Mouse (Mus musculus) gastrocnemius, postnatal 25 days (tissue): Measurements from ENCODE around the gene Adamts13. TPM values are rescaled to one million over a fixed set of nuclear protein-coding genes. Genes with fewer than 3 reads are reported as not detected.

ENCODE experiments used
- DNase-seq: peaks from one replicate; pipeline ENCODE4 v3.0.0; 2022
- total RNA-seq, 2 experiments: library from RNA; stranded (reverse); gene quantifications; 1 replicate in 1 of 2; 2 replicates in 1 of 2; pipeline ENCODE4 v1.2.3; 2021

Adamts13 gene
- total RNA-seq, 2 experiments from 2014 or later = not detected

DNA sequence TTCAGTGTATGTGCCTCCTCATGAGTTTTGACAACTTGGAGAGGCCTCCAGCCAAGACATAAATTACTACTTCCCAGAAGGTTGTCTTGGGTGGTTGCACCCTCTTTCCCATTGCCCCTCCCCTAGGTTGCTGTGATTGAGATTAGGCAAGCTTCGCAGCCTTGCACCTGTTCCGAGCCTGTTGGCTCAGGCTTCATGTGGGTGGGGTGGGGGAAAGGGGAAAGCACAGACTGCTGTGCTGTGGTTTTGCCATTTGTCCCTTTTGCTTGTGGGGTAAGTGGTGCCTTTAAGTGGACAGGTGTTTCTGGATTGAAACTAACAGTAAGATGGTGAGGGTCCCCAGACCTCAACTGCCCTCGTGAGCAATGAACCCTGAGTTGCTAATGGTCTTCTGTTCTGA, 62.8 kb downstream of the Adamts13 start:
- no peak for DNase-seq

DNA sequence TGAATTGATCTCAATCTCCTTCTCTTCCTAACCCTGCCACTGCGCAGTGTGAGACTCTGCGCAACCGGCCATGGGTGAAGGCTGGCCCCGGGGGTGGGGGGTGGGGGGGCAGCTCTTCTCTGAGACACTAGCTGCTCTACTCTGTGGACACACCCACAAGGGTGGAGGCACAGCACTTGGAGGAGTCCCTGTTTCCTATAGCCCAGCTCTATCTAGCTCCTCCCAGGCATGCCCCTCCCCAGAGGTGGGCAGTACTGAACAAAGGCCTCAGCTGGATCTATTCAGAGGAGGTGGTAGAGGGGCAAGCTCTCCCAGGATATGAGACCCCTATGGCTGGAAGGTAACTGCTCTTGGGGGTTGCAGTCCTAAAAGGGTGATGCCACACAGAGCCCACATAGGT, 63.8 kb downstream of the Adamts13 start:
- DNase-seq = no peak

DNA sequence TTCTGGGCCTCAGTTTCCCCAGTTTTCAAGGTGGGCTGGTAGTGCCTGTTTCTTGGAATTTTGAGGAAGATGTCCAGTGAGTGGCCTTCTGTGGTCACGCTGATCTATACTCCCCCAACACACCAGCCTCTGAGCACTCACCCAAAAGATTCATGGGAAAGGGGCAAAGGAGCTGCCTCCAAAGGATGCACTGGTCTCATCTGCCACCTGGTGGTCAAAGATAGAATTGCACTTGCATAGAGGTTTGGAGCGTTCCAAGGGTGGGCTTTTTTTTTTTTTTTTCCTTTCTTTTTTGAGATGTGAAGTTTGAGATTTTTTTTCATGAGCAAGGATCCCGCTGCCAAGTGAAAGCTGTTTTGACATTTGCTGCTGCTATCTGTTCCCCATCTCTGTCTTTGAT, 65.4 kb downstream of the Adamts13 start:
- peak; percentile 32 for DNase-seq

DNA sequence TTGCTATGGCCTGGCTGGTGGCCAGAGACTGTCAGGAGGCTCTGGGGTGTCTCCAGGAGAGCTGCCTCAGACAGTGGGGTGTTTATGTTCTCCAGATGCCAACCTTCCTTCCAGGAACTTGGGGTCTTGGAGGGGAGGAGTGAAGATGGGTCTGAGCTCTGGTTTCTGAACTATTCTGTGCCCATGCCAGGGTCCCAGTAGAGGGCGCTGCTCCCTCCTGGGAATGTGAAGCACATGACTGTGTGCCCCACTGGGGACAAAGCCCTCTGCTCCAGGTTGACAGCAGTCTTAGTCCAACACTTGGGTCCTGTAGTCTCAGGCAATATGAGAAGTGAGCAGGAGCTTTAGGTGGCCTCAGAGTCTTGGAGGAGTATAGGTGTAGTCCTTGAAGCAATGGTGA, 66.1 kb downstream of the Adamts13 start:
- no peak for DNase-seq

DNA sequence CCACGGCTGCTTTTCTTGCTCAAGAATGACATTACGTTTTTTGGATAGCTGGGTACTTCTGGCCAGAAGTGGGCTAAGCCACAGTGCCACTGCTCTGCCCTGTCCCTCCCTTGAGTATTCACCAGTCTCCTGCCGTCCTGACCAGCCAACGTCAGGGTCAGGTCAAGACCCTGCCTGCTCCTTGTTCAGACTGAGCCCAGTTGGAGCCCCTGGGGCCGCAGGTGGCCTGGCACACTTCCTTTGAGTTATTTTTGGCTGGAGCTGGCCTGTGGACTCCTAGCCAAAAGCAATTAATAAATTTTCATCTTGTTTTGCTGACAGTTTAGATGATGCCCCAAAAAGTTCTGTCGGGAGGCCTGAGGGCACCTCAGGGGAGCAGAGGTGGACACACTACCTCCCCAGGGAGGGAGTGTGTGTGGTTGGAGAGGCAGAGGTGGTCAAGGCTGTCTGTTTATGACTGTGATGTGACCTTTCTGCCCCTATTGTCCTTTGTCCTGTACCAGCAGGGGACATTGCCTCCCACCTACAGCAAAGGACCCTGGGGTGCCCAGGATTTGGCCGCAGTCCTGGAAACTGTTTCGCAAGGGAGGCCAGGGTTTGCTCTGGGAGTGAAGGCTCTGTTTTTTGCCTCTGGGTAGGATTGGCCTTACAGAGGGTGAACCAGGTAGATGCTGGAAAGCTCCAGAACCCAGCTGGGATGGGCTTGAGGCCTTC, 69.1 kb downstream of the Adamts13 start:
- DNase-seq = no peak

DNA sequence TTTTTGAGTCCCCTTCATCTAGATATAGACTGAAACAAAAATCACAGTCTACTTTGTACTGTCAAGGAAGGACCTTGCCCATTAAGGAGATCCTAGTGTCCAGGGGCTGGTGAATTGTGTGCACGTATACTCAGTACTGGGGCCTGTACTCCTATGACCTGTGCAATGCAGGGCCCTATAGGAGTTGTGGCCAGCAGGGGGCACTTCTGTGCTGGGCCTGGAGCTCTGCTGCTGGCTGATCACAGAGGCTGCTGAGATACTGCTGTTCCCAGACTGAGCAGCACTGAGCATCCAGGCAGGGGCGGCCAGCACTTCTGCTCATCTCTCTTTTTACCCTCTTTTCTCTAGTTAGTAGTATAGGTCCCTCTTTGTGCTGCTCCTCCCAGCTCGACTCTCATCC, 70.2 kb downstream of the Adamts13 start:
- peak; percentile 78 for DNase-seq

DNA sequence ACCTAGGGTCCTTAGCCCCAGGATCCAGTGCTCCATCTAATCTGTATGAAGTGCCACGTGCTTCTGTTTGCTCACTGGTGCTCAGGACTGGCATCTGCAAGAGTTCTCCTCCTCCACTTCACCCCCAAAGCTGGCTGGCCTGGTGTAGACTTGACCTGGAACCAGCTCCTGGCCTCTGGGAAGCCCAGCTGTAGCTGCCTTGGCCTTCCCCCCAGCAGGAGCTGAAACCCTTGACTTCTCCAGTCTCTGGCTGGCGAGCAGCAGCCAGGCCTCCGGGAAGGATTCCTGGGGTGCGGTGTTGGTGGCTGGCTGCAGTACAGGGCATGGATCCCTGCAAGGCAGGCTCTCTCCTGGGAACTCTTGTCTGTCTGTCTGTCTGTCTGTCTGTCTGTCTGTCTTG, 71.0 kb downstream of the Adamts13 start:
- peak; percentile 70 for DNase-seq

DNA sequence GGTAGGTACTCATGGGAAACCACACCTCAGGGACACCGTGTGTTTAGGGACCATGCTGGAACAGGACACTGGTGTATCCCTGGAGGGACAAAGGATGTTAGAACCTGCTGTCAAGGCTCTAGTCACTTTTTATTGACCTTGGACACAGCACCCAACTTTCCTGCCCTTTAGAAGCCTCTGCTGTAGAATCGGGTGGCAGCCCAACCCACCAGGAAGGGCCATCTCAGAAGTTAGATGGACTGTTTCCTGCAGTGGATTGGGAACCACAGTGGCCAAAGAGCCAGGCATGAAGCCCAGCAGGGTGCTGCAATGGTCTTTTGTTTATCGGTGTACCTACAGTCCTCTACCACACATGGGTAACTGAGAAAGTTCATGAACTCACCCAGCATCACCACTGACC, 71.4 kb downstream of the Adamts13 start:
- no peak for DNase-seq

DNA sequence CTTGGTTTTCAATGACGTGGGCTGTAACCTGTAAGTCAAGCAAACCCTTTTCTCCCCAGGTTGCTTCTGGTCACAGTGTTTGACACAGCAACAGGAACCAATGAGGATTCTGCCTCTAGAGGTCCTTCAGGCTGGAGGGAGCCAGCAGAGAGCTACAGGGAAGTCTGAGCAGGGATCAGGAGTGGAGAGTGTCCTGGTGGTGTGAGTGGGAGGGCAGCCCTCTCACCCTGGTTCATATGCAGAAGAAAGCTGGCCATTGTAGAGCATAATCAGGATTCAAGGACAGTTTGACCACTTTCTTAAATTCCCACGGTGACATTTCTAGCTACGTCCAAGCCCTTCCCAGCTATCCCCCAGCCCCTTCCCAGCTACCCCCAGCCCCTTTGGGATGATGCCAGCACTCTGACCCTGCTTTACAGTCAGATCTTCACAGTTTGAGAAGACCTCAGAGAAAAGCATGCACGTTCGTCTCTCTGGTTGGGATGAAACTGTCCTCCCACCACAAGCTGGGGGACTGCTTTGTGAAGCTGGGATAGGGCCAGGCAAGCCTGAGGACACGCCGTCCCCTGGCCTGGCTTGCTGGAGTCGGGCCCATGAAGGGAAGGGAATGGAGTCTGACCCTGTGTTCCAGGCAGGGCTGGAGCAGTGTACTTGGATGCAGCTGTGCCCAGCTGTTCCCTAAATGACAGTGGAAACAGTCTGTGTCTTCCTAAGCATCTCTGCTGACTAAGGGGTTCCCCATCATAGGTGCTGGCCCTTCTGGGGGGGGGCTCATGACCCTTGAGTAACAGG, 73.0 kb downstream of the Adamts13 start:
- peak; percentile 88 for DNase-seq

DNA sequence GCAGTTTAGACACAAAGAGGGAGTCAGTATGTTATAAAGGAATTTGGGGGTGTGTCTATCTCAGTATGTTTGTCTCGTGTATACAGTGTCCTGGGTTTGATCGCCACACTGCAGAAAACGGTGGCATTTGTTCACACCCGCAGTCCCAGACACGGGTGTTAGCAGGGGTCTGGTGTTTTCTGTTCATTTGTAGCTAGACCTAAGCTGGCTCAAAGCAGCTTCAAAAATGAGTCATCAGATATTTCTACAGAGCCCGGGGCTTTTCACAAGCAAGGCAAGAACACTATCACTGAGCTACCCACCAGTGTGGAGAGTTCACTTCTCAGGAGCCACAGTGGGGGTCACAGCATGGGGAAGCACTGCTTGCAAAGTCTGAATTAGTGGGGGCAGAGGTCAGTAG, 76.2 kb downstream of the Adamts13 start:
- no peak for DNase-seq

DNA sequence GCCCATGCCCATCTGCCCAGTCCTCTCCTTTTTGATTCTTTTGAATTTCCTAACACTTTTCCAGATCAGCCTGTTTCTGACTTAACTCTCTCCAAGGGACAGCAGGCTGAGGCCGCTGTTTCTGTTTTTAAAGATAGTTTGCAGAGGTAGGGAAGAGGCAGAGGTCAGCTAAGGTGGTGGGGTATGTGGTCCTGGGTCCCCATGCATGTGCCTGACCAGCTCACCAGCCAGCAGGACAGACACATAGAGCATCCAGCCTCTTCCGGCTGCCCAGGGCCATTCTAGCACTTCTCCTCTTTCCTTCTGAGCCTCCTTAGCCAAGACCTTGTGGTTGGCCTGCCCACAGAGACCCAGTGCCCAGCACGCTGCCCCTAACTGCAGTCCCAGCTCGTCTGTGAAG, 85.0 kb downstream of the Adamts13 start:
- no peak for DNase-seq

DNA sequence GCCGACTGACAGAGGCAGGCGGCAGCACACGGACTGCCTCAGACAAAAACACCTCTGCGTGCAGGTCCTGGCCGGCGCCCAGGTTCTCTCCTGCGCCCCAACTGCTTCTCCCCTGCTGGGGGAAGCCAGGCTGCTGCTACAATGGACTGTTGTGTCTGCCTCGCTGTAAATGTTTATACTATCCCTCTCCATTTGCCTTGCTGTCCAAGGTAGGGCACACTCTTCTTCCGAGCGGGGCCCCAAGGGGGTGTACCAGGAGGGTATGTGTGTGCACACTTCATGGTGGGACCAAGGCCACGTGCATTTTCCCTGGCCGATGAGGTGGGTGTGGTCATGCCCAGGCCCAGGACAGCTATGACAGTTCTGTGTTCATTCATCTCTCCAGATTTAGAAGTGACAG, 85.5 kb downstream of the Adamts13 start:
- DNase-seq = no peak

DNA sequence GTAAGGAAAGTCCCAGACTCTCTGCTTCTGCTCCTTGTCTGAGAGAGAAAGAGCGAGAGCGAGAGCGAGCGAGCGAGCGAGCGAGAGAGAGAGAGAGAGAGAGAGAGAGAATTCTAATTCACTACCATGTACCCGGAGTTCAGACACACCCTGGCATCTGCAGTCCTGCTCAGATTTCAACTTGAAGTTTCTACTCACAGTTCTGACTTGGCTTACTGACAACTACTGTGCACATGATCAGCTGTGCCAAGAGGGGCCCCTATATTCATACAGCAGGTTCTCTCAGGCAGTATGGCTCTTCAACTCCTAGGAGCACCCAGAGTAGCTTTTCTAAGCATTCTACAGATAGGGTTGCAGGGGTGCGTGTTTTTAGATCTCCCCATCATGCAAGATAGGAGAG, 86.0 kb downstream of the Adamts13 start:
- DNase-seq = no peak

Other genes with a start within 250 kb of the Adamts13 start
- gene Abo, start 108.4 kb upstream of the Adamts13 start, total RNA-seq = not detected
- 10 to 100 TPM; 10.3 to 12.0 TPM for gene Surf6, start 70.5 kb upstream of the Adamts13 start, total RNA-seq
- gene Med22, start 62.7 kb upstream of the Adamts13 start, total RNA-seq = 10 to 100 TPM; 16.2 to 17.6 TPM
- 100 to 1,000 TPM; 236 to 242 TPM for gene Rpl7a, start 62.7 kb upstream of the Adamts13 start, total RNA-seq
- 10 to 100 TPM; 10.9 to 12.5 TPM for gene Surf2, start 57.0 kb upstream of the Adamts13 start, total RNA-seq
- 10 to 100 TPM; 27.4 to 33.1 TPM for gene Surf1, start 56.9 kb upstream of the Adamts13 start, total RNA-seq
- 10 to 100 TPM; 72.8 to 87.1 TPM for gene Surf4, start 39.5 kb upstream of the Adamts13 start, total RNA-seq
- not detected for gene Stkld1, start 39.4 kb upstream of the Adamts13 start, total RNA-seq
- 10 to 100 TPM; 14.2 to 16.3 TPM for gene Rexo4, start 9.0 kb upstream of the Adamts13 start, total RNA-seq
- 10 to 100 TPM; 27.9 to 30.2 TPM for gene Cacfd1, start 36.5 kb downstream of the Adamts13 start, total RNA-seq
- gene Slc2a6, start 54.6 kb downstream of the Adamts13 start, total RNA-seq = under 1 TPM; 0.10 to 0.16 TPM
- gene Mymk, start 98.8 kb downstream of the Adamts13 start, total RNA-seq = 10 to 100 TPM in 1 of 2 experiments, 1 to 10 TPM in 1; 4.8 to 14.4 TPM
- 1 to 10 TPM; 8.2 to 8.7 TPM for gene Adamtsl2, start 106.0 kb downstream of the Adamts13 start, total RNA-seq
- gene Fam163b, start 169.1 kb downstream of the Adamts13 start, total RNA-seq = not detected
- not detected for gene Dbh, start 191.8 kb downstream of the Adamts13 start, total RNA-seq